Mouse (Mus musculus): ENCODE results near the gene Csf2rb2. TPM values are rescaled to one million over a fixed set of nuclear protein-coding genes. Genes with fewer than 3 reads are reported as not detected.

Gene Csf2rb2
- total RNA-seq, 2 experiments from 2014 or later = 0.76 to 1.7 TPM

Small RNA genes lying within 50 kb of the gene (microRNA-seq; reads per million reads assigned to microRNA genes)
- gene Mir7676-1 (0 reads per million in 2 experiments), gene Mir7676-2 (0 reads per million in 2 experiments)

Other genes with a start within 250 kb of the Csf2rb2 start
- gene Cacng2, start 185.7 kb downstream of the Csf2rb2 start, total RNA-seq (2021) = not detected
- 10 to 100 TPM; 11.3 to 12.8 TPM for gene Ift27, start 131.6 kb downstream of the Csf2rb2 start, total RNA-seq (2021)
- gene Pvalb, start 99.3 kb downstream of the Csf2rb2 start, total RNA-seq (2021) = under 1 TPM in 1 of 2 experiments, not detected in 1; 0.29 TPM
- gene Ncf4, start 60.9 kb downstream of the Csf2rb2 start, total RNA-seq (2021) = 1 to 10 TPM; 2.5 to 2.9 TPM
- 1 to 10 TPM; 2.2 to 3.1 TPM for gene Csf2rb, start 20.0 kb upstream of the Csf2rb2 start, total RNA-seq (2021)
- not detected for gene Tex33, start 90.2 kb upstream of the Csf2rb2 start, total RNA-seq (2021)
- 10 to 100 TPM; 11.2 to 13.7 TPM for gene Tst, start 100.2 kb upstream of the Csf2rb2 start, total RNA-seq (2021)
- gene Mpst, start 100.7 kb upstream of the Csf2rb2 start, total RNA-seq (2021) = 10 to 100 TPM; 28.1 to 31.0 TPM
- 10 to 100 TPM; 53.9 to 54.3 TPM for gene Kctd17, start 122.8 kb upstream of the Csf2rb2 start, total RNA-seq (2021)
- gene Tmprss6, start 162.9 kb upstream of the Csf2rb2 start, total RNA-seq (2021) = not detected
- gene Il2rb, start 189.6 kb upstream of the Csf2rb2 start, total RNA-seq (2021) = under 1 TPM; 0.07 to 0.20 TPM
- gene C1qtnf6, start 225.7 kb upstream of the Csf2rb2 start, total RNA-seq (2021) = 10 to 100 TPM; 83.9 to 98.0 TPM
- not detected for gene Sstr3, start 239.0 kb upstream of the Csf2rb2 start, total RNA-seq (2021)